Mouse (Mus musculus) macrophage (primary cell): Measurements from ENCODE around the gene Olfr994. TPM values are rescaled to one million over a fixed set of nuclear protein-coding genes. Genes with fewer than 3 reads are reported as not detected.

Experiments
- H3K27ac ChIP-seq: fragments of 350-480 bp; formaldehyde crosslinking; 2 replicates; pipeline ENCODE4 v1.9.0; 2021
- H3K36me3 ChIP-seq: fragments of 350-480 bp; formaldehyde crosslinking; 2 replicates; pipeline ENCODE4 v1.9.0; 2021; ENCODE audit errors: inconsistent target
- H3K4me3 ChIP-seq: fragments of 350-480 bp; formaldehyde crosslinking; 2 replicates; pipeline ENCODE4 v1.9.0; 2021; ENCODE audit errors: inconsistent target
- H3K79me2 ChIP-seq: fragments of 350-480 bp; formaldehyde crosslinking; 2 replicates; pipeline ENCODE4 v1.9.0; 2021; ENCODE audit errors: inconsistent target
- WGBS: methylation state at CpG from one replicate; pipeline ENCODE4 v1.1.7; 2026; ENCODE audit warnings: inconsistent platforms; ENCODE audit not compliant: missing documents; 5-methylcytosine and 5-hydroxymethylcytosine counted together
- polyA plus RNA-seq: library from polyadenylated mRNA; stranded (reverse); fragments of 250-400 nt; gene quantifications from 3 replicates; pipeline ENCODE4 v1.2.4, GENCODE M21; 2018; ENCODE audit warnings: inconsistent platforms
- total RNA-seq, 78 experiments: library from RNA; depleted of rRNA; stranded (reverse); fragments of 250-400 nt; gene quantifications; 1 replicate in 9 of 78; 2 replicates in 24 of 78; 3 replicates in 43 of 78; 4 replicates in 2 of 78; pipeline ENCODE4 v1.2.4; 2018; ENCODE audit warnings: inconsistent platforms in 56 of 78

Olfr994 gene
- total RNA-seq (2018; cell fraction: chromatin; rRNA removed): not detected
- total RNA-seq (2018; cell fraction: cytosol; rRNA removed): not detected
- total RNA-seq (2018; cell fraction: nucleus; rRNA removed): not detected
- polyA plus RNA-seq: not detected in 3 replicates

GRCm38 (mm10) chr2:85436351-85436750 lies at the start of gene Olfr994:
Gene Olfr994 (minus strand): TSS chr2:85436451.
- H3K4me3 ChIP-seq: no peak within 1 kb of the TSS
- 89% methylated on average over 3 of the region's 3 CpGs for WGBS

GRCm38 (mm10) chr2:85466801-85467325 lies 30.6 kb upstream of the Olfr994 start:
- 66% methylated on average over 3 of the region's 3 CpGs for WGBS
- no peak overlapping the region for H3K27ac ChIP-seq
- no peaks in the 10 kb centered on the region for H3K79me2 ChIP-seq
- no peak overlapping the region for H3K4me3 ChIP-seq
- H3K36me3 ChIP-seq: no peaks in the 10 kb centered on the region

More at GRCm38 (mm10) chr2:85436351-85436750, at the start of gene Olfr994:
- H3K27ac ChIP-seq: no peak within 1 kb of the TSS
- H3K79me2 ChIP-seq: no peaks in the 10 kb centered on the region
- no peaks in the 10 kb centered on the region for H3K36me3 ChIP-seq

GRCm38 (mm10) chr2:85443539-85443938 lies 7.3 kb upstream of the Olfr994 start, which contains the start of gene Olfr995:
Gene Olfr995 (minus strand): TSS chr2:85443639.
- no peak within 1 kb of the TSS for H3K27ac ChIP-seq
- no peak within 1 kb of the TSS for H3K4me3 ChIP-seq
- 55% methylated on average over 1 of the region's 1 CpGs for WGBS
- no peaks in the 10 kb centered on the region for H3K79me2 ChIP-seq
- no peaks in the 10 kb centered on the region for H3K36me3 ChIP-seq

- Histone ChIP-seq H3K79me2 (no peaks in the 10 kb centered on the region), H3K4me3 (no peak overlapping the region), H3K36me3 (no peaks in the 10 kb centered on the region), H3K27ac (no peak overlapping the region)
Measured at GRCm38 (mm10) chr2:85442546-85442945, 6.3 kb upstream of the Olfr994 start.

- H3K27ac ChIP-seq: no peak overlapping the region
- WGBS: 92% methylated on average over 1 of the region's 1 CpGs
Measured at GRCm38 (mm10) chr2:85425893-85426292, 10.4 kb downstream of the Olfr994 start.

GRCm38 (mm10) chr2:85414777-85415176 lies 21.5 kb downstream of the Olfr994 start, which contains the start of gene Olfr993:
Gene Olfr993 (minus strand): TSS chr2:85414877.
- Histone ChIP-seq H3K79me2 (no peaks in the 10 kb centered on the region), H3K36me3 (no peaks in the 10 kb centered on the region), H3K27ac (no peak within 1 kb of the TSS), H3K4me3 (no peak within 1 kb of the TSS)

More at GRCm38 (mm10) chr2:85425893-85426292, 10.4 kb downstream of the Olfr994 start:
- H3K4me3 ChIP-seq: no peak overlapping the region
- H3K79me2 ChIP-seq: no peaks in the 10 kb centered on the region
- H3K36me3 ChIP-seq: no peaks in the 10 kb centered on the region

- Histone ChIP-seq H3K36me3 (no peaks in the 10 kb centered on the region), H3K79me2 (no peaks in the 10 kb centered on the region), H3K27ac (no peak within 1 kb of the TSS), H3K4me3 (no peak within 1 kb of the TSS)
- WGBS: 53% methylated on average over 2 of the region's 2 CpGs
Measured at GRCm38 (mm10) chr2:85409369-85409768, 26.9 kb downstream of the Olfr994 start, which contains the start of gene Olfr992. Gene Olfr992 (minus strand): TSS chr2:85409469.

Other genes with a start within 250 kb of the Olfr994 start
- not detected in 3 replicates for gene Lrrc55, start 239.3 kb downstream of the Olfr994 start, polyA plus RNA-seq
- gene Olfr987, start 97.1 kb downstream of the Olfr994 start, polyA plus RNA-seq: not detected in 3 replicates
- not detected in 3 replicates for gene Olfr988, start 73.2 kb downstream of the Olfr994 start, polyA plus RNA-seq
- not detected in 3 replicates for gene Olfr992, start 27.0 kb downstream of the Olfr994 start, polyA plus RNA-seq
- not detected in 3 replicates for gene Olfr993, start 21.6 kb downstream of the Olfr994 start, polyA plus RNA-seq
- not detected in 3 replicates for gene Olfr995, start 7.2 kb upstream of the Olfr994 start, polyA plus RNA-seq
- gene 4833423E24Rik, start 82.6 kb upstream of the Olfr994 start, polyA plus RNA-seq: not detected in 3 replicates
- not detected in 3 replicates for gene Olfr996, start 142.8 kb upstream of the Olfr994 start, polyA plus RNA-seq
- gene Olfr998, start 152.5 kb upstream of the Olfr994 start, polyA plus RNA-seq: not detected in 3 replicates
- gene Olfr1000, start 175.5 kb upstream of the Olfr994 start, polyA plus RNA-seq: not detected in 3 replicates
- not detected in 3 replicates for gene Olfr1002, start 214.3 kb upstream of the Olfr994 start, polyA plus RNA-seq
- not detected in 3 replicates for gene Olfr154, start 228.0 kb upstream of the Olfr994 start, polyA plus RNA-seq
- gene Olfr1006, start 242.3 kb upstream of the Olfr994 start, polyA plus RNA-seq: not detected in 3 replicates